Mouse (Mus musculus): ENCODE measurements around the gene Tnfrsf18. TPM values are rescaled to one million over a fixed set of nuclear protein-coding genes. Genes with fewer than 3 reads are reported as not detected.

Tnfrsf18 gene
- polyA plus RNA-seq (2021; fragmentation: Nextera tagmentation) = 0.38 and 0.67 TPM in 2 replicates
- long read RNA-seq, experiment 1 = 0 reads
- long read RNA-seq, experiment 2 = 0 reads

GRCm38 (mm10) chr4:156026013-156026412 is at the start of gene Tnfrsf18:
Tnfrsf18 (plus strand) TSS chr4:156026164.

GRCm38 (mm10) chr4:155992241-155992905 is 33.6 kb upstream of the Tnfrsf18 start, which contains the start of the genes B3galt6 and Sdf4:
B3galt6 (minus strand) TSS chr4:155992649.
Sdf4 (plus strand) TSS chr4:155992872.

GRCm38 (mm10) chr4:156013637-156014036 is 12.3 kb upstream of the Tnfrsf18 start, which contains the start of gene Tnfrsf4:
Tnfrsf4 (plus strand) TSS chr4:156013843.

GRCm38 (mm10) chr4:156059261-156059660 is 33.3 kb downstream of the Tnfrsf18 start, which contains the start of gene Ttll10:
Ttll10 (minus strand) TSS chr4:156059414.

Other genes starting within 250 kb of the Tnfrsf18 start
- gene Tmem88b, start 240.3 kb upstream of the Tnfrsf18 start, polyA plus RNA-seq (2021; fragmentation: Nextera tagmentation) = 10.4 and 10.7 TPM in 2 replicates
- not detected in 2 replicates for gene Ankrd65, start 235.7 kb upstream of the Tnfrsf18 start, polyA plus RNA-seq (2021; fragmentation: Nextera tagmentation)
- gene Mrpl20, start 223.3 kb upstream of the Tnfrsf18 start, polyA plus RNA-seq (2021; fragmentation: Nextera tagmentation) = 391 and 409 TPM in 2 replicates
- gene Ccnl2, start 213.7 kb upstream of the Tnfrsf18 start, polyA plus RNA-seq (2021; fragmentation: Nextera tagmentation) = 19.6 and 23.2 TPM in 2 replicates
- gene Aurkaip1, start 194.9 kb upstream of the Tnfrsf18 start, polyA plus RNA-seq (2021; fragmentation: Nextera tagmentation) = 248 and 249 TPM in 2 replicates
- gene Mxra8, start 186.5 kb upstream of the Tnfrsf18 start, polyA plus RNA-seq (2021; fragmentation: Nextera tagmentation) = 5.9 and 6.5 TPM in 2 replicates
- 5.4 and 6.3 TPM in 2 replicates for gene Dvl1, start 178.8 kb upstream of the Tnfrsf18 start, polyA plus RNA-seq (2021; fragmentation: Nextera tagmentation)
- gene Tas1r3, start 162.8 kb upstream of the Tnfrsf18 start, polyA plus RNA-seq (2021; fragmentation: Nextera tagmentation) = 0.12 and 0.13 TPM in 2 replicates
- 13.1 and 21.5 TPM in 2 replicates for gene Cptp, start 156.7 kb upstream of the Tnfrsf18 start, polyA plus RNA-seq (2021; fragmentation: Nextera tagmentation)
- 31.0 and 41.2 TPM in 2 replicates for gene Ints11, start 156.6 kb upstream of the Tnfrsf18 start, polyA plus RNA-seq (2021; fragmentation: Nextera tagmentation)
- 54.5 and 56.4 TPM in 2 replicates for gene Pusl1, start 134.4 kb upstream of the Tnfrsf18 start, polyA plus RNA-seq (2021; fragmentation: Nextera tagmentation)
- gene Acap3, start 134.3 kb upstream of the Tnfrsf18 start, polyA plus RNA-seq (2021; fragmentation: Nextera tagmentation) = 19.6 and 35.6 TPM in 2 replicates
- 30.5 and 85.4 TPM in 2 replicates for gene Ube2j2, start 82.3 kb upstream of the Tnfrsf18 start, polyA plus RNA-seq (2021; fragmentation: Nextera tagmentation)
- gene C1qtnf12, start 63.8 kb upstream of the Tnfrsf18 start, polyA plus RNA-seq (2021; fragmentation: Nextera tagmentation) = 32.4 and 35.5 TPM in 2 replicates
- 21.1 and 25.1 TPM in 2 replicates for gene B3galt6, start 33.5 kb upstream of the Tnfrsf18 start, polyA plus RNA-seq (2021; fragmentation: Nextera tagmentation)
- 147 and 170 TPM in 2 replicates for gene Sdf4, start 33.3 kb upstream of the Tnfrsf18 start, polyA plus RNA-seq (2021; fragmentation: Nextera tagmentation)
- gene Tnfrsf4, start 12.3 kb upstream of the Tnfrsf18 start, polyA plus RNA-seq (2021; fragmentation: Nextera tagmentation) = 0.29 and 0.39 TPM in 2 replicates
- not detected in 2 replicates for gene Ttll10, start 33.2 kb downstream of the Tnfrsf18 start, polyA plus RNA-seq (2021; fragmentation: Nextera tagmentation)
- 5.7 and 8.9 TPM in 2 replicates for gene 9430015G10Rik, start 83.8 kb downstream of the Tnfrsf18 start, polyA plus RNA-seq (2021; fragmentation: Nextera tagmentation)
- 0.06 and 0.13 TPM in 2 replicates for gene Rnf223, start 104.3 kb downstream of the Tnfrsf18 start, polyA plus RNA-seq (2021; fragmentation: Nextera tagmentation)
- 12.9 and 13.2 TPM in 2 replicates for gene Agrn, start 171.3 kb downstream of the Tnfrsf18 start, polyA plus RNA-seq (2021; fragmentation: Nextera tagmentation)
- gene Isg15, start 174.7 kb downstream of the Tnfrsf18 start, polyA plus RNA-seq (2021; fragmentation: Nextera tagmentation) = 0.48 and 3.8 TPM in 2 replicates
- gene AW011738, start 177.1 kb downstream of the Tnfrsf18 start, polyA plus RNA-seq (2021; fragmentation: Nextera tagmentation) = 1.5 and 1.6 TPM in 2 replicates
- 0.33 and 0.35 TPM in 2 replicates for gene Perm1, start 189.7 kb downstream of the Tnfrsf18 start, polyA plus RNA-seq (2021; fragmentation: Nextera tagmentation)
- 3.7 and 15.2 TPM in 2 replicates for gene Plekhn1, start 208.7 kb downstream of the Tnfrsf18 start, polyA plus RNA-seq (2021; fragmentation: Nextera tagmentation)
- gene Noc2l, start 209.8 kb downstream of the Tnfrsf18 start, polyA plus RNA-seq (2021; fragmentation: Nextera tagmentation) = 11.3 and 34.1 TPM in 2 replicates
- 0.66 and 0.77 TPM in 2 replicates for gene Samd11, start 229.5 kb downstream of the Tnfrsf18 start, polyA plus RNA-seq (2021; fragmentation: Nextera tagmentation)